Mouse (Mus musculus): Measurements from ENCODE around the gene Tprg.

Tprg gene

DNA sequence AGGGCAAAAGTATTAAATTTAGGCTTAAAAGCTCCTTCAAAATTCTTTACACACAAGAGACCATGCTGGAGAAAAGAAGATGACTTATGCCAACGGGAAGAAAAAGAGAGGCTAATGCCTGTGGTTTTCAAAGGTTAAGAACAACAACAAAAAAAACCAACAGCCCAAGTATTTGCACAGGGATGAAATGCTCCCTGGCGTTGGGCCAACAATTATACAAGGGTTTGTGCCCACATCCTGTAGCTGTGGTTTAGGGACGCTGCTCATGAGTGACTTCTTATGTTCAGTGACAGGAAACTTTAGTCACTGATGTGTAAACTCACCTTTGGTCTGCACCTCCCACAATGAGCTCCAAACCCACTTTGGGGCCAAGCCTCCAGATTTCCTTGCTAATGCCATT is 139.6 kb downstream of the Tprg start:
- peak; percentile 47 to 67 for DNase-seq

DNA sequence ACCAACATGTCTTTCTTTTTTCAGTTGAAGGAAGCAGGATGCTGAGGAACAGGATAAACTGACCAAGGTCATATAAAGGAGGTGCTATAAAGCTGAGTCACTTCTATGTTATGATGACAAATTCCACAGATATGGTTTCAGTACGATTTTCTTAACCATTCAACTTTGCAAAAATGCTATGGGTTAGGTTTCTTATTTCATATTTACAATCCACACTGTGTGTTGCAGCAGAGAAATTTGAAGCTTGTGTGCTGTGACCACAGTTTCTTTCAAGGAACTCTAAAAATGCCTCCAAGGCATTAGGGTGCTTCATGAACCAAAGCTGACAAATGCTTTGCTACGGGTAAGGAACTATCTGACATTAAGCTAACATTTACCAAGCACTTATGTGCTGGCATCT is 153.4 kb downstream of the Tprg start:
- no peak for DNase-seq

DNA sequence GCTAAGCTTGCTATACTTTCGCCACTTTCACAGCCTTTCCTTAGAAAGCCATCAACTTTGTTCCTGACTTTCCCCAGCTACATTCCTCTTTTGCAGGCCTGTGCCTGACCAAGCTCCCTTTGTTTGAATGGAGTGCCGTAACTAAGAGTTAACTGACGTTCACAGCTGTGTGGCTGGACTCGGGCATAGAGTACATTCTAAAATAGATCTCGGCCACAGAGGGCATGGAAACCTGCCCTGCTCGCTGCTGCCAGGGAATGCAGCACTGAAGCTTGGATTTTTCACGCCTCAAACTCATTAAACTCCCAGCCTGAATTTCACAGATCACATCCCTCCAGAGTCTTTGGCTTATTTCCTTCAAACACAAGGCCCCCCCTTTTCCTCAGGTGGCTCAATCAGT is 159.0 kb downstream of the Tprg start:
- no peak for DNase-seq

DNA sequence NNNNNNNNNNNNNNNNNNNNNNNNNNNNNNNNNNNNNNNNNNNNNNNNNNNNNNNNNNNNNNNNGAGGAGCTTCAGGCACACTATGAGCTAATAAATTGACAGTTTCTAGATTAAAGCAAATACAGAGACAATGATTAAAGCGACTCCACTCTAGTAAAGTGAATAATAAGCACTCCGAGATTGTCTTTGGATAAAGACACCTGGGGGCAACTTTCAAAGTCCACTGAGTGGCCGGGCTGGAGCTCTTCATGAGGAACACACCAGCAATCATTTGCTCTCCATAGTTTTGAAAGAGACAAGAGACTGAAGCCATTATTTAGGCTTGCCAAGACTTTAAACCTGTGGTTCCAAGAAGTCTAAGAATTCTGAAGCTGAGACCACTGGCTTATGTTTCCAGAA is 164.9 kb downstream of the Tprg start:
- DNase-seq: no peak

DNA sequence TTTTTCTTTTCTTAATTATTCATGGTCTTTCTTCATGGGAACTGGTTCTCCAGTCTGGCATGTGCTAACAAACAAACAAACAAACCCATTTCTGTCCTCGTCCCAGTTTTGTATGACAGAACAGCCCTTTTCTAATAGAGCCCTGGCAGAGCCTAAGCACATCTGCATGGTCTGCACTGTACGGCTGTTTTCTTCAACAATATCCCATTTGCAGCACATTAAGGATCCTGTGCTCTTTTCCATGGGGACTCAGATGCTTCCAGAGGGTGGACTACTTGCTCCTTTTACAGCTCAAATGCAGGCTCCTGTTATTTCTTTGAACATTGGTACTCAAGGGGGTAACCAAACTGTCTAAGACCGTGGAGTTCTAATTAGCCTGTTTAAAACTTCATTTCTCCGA is 178.1 kb downstream of the Tprg start:
- no peak for DNase-seq

DNA sequence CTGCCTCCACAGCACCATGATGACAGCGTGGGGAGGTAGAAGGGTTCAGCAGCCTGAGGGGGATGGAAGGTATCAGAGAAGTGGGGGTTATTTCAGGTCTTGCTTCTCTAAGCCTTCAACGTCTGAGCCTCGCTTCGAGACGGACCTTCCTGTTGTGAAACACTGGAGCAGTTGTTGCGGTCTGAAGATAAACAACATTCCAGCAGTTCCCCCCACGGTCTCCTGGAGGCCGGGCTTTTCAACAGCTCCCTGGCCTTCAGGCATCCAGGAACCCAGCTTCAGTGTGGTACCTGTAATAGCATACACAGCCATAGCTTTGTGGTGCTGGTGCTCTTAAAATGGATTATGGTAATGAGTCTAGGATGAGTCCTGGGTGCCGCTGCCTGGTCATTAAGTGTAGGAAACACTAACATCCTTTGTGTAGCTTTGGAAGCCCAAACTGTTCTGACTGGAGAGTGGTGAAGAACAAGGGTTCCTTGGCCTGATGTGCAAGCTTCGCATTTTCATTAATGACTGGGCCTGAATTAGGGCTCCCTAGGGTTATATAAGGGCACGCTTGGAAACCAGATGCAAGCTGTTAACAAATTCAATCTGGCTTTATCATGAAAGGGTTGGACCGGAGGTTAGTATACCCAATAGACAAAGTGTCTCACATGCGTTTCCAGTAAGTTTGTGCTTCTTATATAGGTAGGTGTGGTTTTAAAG is 179.0 kb downstream of the Tprg start:
- DNase-seq: no peak

DNA sequence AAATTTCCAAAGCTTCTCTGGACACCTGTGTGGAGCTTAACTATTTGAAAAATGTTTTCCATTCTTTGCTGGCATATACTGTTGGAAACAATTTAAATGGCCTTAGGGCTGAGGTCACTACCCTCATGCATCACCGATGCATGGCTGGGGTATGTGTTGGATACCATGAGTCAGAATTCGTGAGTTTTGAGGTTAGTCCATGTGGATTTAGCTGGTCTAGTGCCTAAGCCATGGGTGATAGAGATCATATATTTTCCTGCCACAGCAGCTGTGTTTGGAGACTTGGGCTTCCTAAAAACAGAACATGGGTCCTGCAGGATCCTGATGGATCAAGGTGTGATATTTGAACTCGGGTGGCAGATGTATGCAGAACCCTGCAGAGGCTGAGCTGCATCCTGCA is 181.4 kb downstream of the Tprg start:
- no peak for DNase-seq

DNA sequence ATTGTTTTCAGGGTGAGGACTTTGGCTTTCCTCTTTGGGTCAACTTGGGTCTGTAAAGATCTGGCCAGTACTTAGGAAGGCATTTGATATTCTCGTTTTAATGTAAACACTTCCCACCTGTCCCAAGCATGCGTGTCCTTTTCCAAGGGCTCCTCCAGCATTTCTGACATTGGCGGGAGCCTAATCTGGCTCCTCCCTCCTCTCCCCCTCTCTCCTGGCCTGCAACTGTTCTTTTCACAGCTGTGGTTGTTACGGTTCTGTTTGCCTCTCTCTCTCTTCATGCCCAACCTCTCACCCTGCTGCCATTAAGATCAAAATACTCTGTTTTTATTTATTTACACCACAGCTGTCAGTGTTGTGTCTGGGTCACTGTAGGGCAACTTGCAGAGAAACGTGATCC is 182.0 kb downstream of the Tprg start:
- DNase-seq: no peak

Data from spleen, adult 18-20 months (tissue).